Mouse (Mus musculus): Measurements from ENCODE around the gene Dph1.

DNA sequence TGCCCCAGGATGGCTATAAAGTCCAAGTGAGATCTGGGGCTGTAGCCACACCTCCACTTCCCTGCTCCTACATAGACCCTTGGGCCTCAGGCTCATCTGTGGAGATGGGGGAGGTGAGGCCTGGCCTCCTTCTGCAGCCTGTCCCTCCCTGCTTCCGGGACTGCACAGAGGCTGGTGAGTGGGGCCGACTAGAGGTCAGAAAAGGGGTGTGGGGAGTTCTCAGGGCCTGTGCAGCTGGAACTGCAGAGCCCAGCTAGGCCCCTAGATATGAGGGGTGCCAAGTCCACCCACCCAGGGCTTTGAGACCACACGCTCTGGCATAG lies 43.2 kb downstream of the Dph1 start:
- no peak for TF ChIP-seq POLR2A (IDR thresholded peaks at IDR 0.05; ENCODE audit: control insufficient read depth, low read depth, low read length)
- TF ChIP-seq CTCF (IDR thresholded peaks at IDR 0.05; ENCODE audit: control insufficient read depth, insufficient read depth, insufficient replicate concordance, low read depth, low read length), result no peak
